Mouse (Mus musculus) c-Kit-negative CD71-positive TER-119-positive erythroid progenitor cells, embryonic 14.5 days (primary cell): ENCODE data around the gene Cpne9.
"Not testable (repeated sequence)": the region's sequence is repeated elsewhere in the genome, so short reads cannot be mapped to it uniquely, and the experiment has no call there.

Experiments
- DNase-seq: peaks from one replicate; pipeline ENCODE4 v3.0.0-alpha.2; 2013; ENCODE audit warnings: low read depth, low spot score

The Cpne9 gene

GRCm38 (mm10) chr6:113289346-113289745, 7.2 kb downstream of the Cpne9 start:
- no peak for DNase-seq

GRCm38 (mm10) chr6:113290346-113290745, 8.2 kb downstream of the Cpne9 start:
- DNase-seq, result no peak

- DNase-seq, result no peak
Measured at GRCm38 (mm10) chr6:113292938-113293337, 10.8 kb downstream of the Cpne9 start.

- DNase-seq, result no peak
Measured at GRCm38 (mm10) chr6:113296046-113296445, 13.9 kb downstream of the Cpne9 start.

GRCm38 (mm10) chr6:113296639-113297038, 14.5 kb downstream of the Cpne9 start:
- no peak for DNase-seq

GRCm38 (mm10) chr6:113301350-113301749, 19.2 kb downstream of the Cpne9 start:
- no peak for DNase-seq

- DNase-seq, result no peak
Measured at GRCm38 (mm10) chr6:113302258-113302657, 20.2 kb downstream of the Cpne9 start.

GRCm38 (mm10) chr6:113306322-113306985, 24.3 kb downstream of the Cpne9 start:
- DNase-seq, result peak; percentile 98

- no peak for DNase-seq
Measured at GRCm38 (mm10) chr6:113306986-113307349, 24.9 kb downstream of the Cpne9 start, which contains the start of gene Brpf1. Brpf1 (plus strand) TSS chr6:113307137.

GRCm38 (mm10) chr6:113307481-113308121, 25.5 kb downstream of the Cpne9 start:
- peak; percentile 36 for DNase-seq

GRCm38 (mm10) chr6:113308141-113308540, 26.0 kb downstream of the Cpne9 start:
- DNase-seq, result peak; percentile 13

- no peak for DNase-seq
Measured at GRCm38 (mm10) chr6:113315972-113316371, 33.9 kb downstream of the Cpne9 start.

GRCm38 (mm10) chr6:113326533-113327315, 44.6 kb downstream of the Cpne9 start, which contains the start of gene Ogg1:
Ogg1 (plus strand) TSS chr6:113326972.
- DNase-seq, result peak; percentile 97

GRCm38 (mm10) chr6:113329396-113329795, 47.3 kb downstream of the Cpne9 start:
- DNase-seq, result no peak

GRCm38 (mm10) chr6:113330547-113330946, 48.4 kb downstream of the Cpne9 start:
- DNase-seq, result no peak

GRCm38 (mm10) chr6:113331721-113332120, 49.6 kb downstream of the Cpne9 start:
- DNase-seq, result no peak

GRCm38 (mm10) chr6:113332734-113333133, 50.6 kb downstream of the Cpne9 start:
- not testable (repeated sequence) for DNase-seq

- DNase-seq, result no peak
Measured at GRCm38 (mm10) chr6:113333137-113333950, 51.2 kb downstream of the Cpne9 start.

GRCm38 (mm10) chr6:113334216-113334615, 52.1 kb downstream of the Cpne9 start:
- no peak for DNase-seq

- no peak for DNase-seq
Measured at GRCm38 (mm10) chr6:113336852-113337620, 54.9 kb downstream of the Cpne9 start.

GRCm38 (mm10) chr6:113341574-113341973, 59.5 kb downstream of the Cpne9 start:
- DNase-seq, result no peak
